In the genomic region with DNA sequence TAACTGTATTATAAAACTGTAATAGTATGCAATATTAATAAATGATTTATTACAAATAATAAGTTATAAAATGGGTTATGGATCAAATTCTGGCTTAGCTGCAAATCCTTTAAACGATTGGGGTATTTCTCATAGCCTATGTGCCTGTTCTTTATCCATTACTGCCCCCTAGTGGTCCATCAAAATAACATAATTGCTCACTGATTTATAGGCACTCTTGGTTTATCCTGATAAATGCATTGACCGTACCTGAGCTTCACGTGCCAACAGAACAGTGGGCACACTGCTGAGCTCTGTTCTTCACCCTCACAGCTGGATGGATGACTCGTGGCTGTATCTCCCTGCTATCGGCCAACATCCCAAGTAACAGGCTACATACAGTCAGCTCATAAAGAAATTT, we compare ENCODE assay signal across 9 mouse cellular contexts. TPM values are rescaled to one million over a fixed set of nuclear protein-coding genes. Genes with fewer than 3 reads are reported as not detected.
DNase-seq lines count a peak whose midpoint lies in the region; ATAC-seq and TF ChIP-seq lines count a peak whose summit lies in the region.
"Had no signal": no experiment of that assay in that cellular context is flagged by ENCODE, and none has a peak within 500 bp of the region (broad histone marks: within the 10 kb centered on the region; RNA-seq: fewer than 3 reads in every experiment).

No protein-coding gene starts in this region.

- H3K4me1 ChIP-seq in E14TG2a.4 (replicated peaks; ENCODE audit: low read depth, low read length), result no peaks in the 10 kb centered on the region
- peaks cover 4% of the 10 kb centered on the region for H3K4me1 ChIP-seq in hindbrain, embryonic 16.5 days (ENCODE audit: control insufficient read depth, insufficient read depth, low read depth, low read length)
- peaks cover 3% of the 10 kb centered on the region; the same call in 1 of the 2 replicates for H3K4me1 ChIP-seq in neural tube, embryonic 15.5 days

- intact Hi-C loops in gastrocnemius, postnatal 36 days (cut with DNase I), result loop anchor here (2.0 kb wide), 1 partner anchor 102 kb away; no protein-coding TSS in a partner anchor
- intact Hi-C loops in gastrocnemius, postnatal 14 days (cut with DNase I; ENCODE audit: low total_unique reads), result loop anchor here (10.0 kb wide), 1 partner anchor 100 kb away; no protein-coding TSS in a partner anchor

- no peak overlapping the region for H3K9ac ChIP-seq in hindbrain, embryonic 16.5 days (ENCODE audit: low read depth, low read length)
- no peak overlapping the region for H3K9ac ChIP-seq in neural tube, embryonic 15.5 days (replicated peaks)

- H3K9me3 ChIP-seq in E14TG2a.4 (ENCODE audit: low read length), result no peaks in the 10 kb centered on the region
- H3K9me3 ChIP-seq in hindbrain, embryonic 16.5 days (ENCODE audit: control insufficient read depth, low read length), result no peaks in the 10 kb centered on the region
- no peaks in the 10 kb centered on the region for H3K9me3 ChIP-seq in neural tube, embryonic 15.5 days (replicated peaks)

- peaks cover 3% of the 10 kb centered on the region; the same call in 1 of the 2 replicates for H3K27me3 ChIP-seq in E14TG2a.4 (ENCODE audit: insufficient read depth, low read length)
- H3K27me3 ChIP-seq in hindbrain, embryonic 16.5 days (replicated peaks; ENCODE audit: control insufficient read depth, insufficient read depth, low read length), result no peaks in the 10 kb centered on the region
- no peaks in the 10 kb centered on the region; the same call in 1 of the 2 replicates for H3K27me3 ChIP-seq in neural tube, embryonic 15.5 days (replicated peaks)

- no peaks in the 10 kb centered on the region for H3K36me3 ChIP-seq in E14TG2a.4 (ENCODE audit: insufficient read depth, low read length)
- no peaks in the 10 kb centered on the region for H3K36me3 ChIP-seq in hindbrain, embryonic 16.5 days (ENCODE audit: control insufficient read depth, insufficient read depth, low read length)
- H3K36me3 ChIP-seq in neural tube, embryonic 15.5 days, result no peaks in the 10 kb centered on the region

- peak; percentile 58 for TF ChIP-seq CTCF in E14TG2a.4 (conservative IDR thresholded peaks at IDR 0.05; ENCODE audit: low read length)

- H3K4me3 ChIP-seq in E14TG2a.4 (replicated peaks; ENCODE audit: low read length), result no peak overlapping the region
- H3K4me3 ChIP-seq in hindbrain, embryonic 16.5 days (ENCODE audit: low read length), result no peak overlapping the region
- no peak overlapping the region for H3K4me3 ChIP-seq in neural tube, embryonic 15.5 days (replicated peaks)

- peak; percentile 69 for DNase-seq in kidney, adult 9 months
- DNase-seq in kidney, postnatal 10 days, result no peak
- DNase-seq in brain, adult 2 months (ENCODE audit: low read depth, low spot score), result peak; percentile 72
- no peak for DNase-seq in gastrocnemius, postnatal 36 days
- DNase-seq in gastrocnemius, postnatal 14 days, result no peak

- H3K4me2 ChIP-seq in hindbrain, embryonic 16.5 days (ENCODE audit: low read length), result no peak overlapping the region
- no peak overlapping the region for H3K4me2 ChIP-seq in neural tube, embryonic 15.5 days

- ATAC-seq in hindbrain, embryonic 16.5 days, result peak; percentile 83
- ATAC-seq in neural tube, embryonic 15.5 days (ENCODE audit: low FRiP score), result peak; percentile 53; the same call in 1 of the 2 replicates

- WGBS in hindbrain, embryonic 16.5 days, result 17% methylated on average over 5 of the region's 5 CpGs
- WGBS in neural tube, embryonic 15.5 days, result 16% methylated on average over 5 of the region's 5 CpGs

- no peak overlapping the region for H3K27ac ChIP-seq in hindbrain, embryonic 16.5 days (ENCODE audit: low read depth, low read length)
- H3K27ac ChIP-seq in neural tube, embryonic 15.5 days (replicated peaks), result no peak overlapping the region

RNA-seq across cellular contexts. Expression of a gene that starts 7.5 kb away (rescaled TPM):
- polyA plus RNA-seq in hindbrain, embryonic 16.5 days (2015; fragmentation: Nextera tagmentation; extraction: Ambion mirVana), result 23.0 and 31.4 TPM in 2 replicates
- polyA plus RNA-seq in neural tube, embryonic 15.5 days (2015; fragmentation: Nextera tagmentation; extraction: Ambion mirVana), result 28.3 and 31.7 TPM in 2 replicates
- total RNA-seq in gastrocnemius, postnatal 36 days (2021), result 100 to 1,000 TPM; 294 to 317 TPM
- 100 to 1,000 TPM; 286 to 288 TPM for total RNA-seq in gastrocnemius, postnatal 14 days (2021)

RNA-seq across cellular contexts. Expression of a gene that starts 21.3 kb away (rescaled TPM):
- 5.3 and 7.6 TPM in 2 replicates for polyA plus RNA-seq in hindbrain, embryonic 16.5 days (2015; fragmentation: Nextera tagmentation; extraction: Ambion mirVana)
- polyA plus RNA-seq in neural tube, embryonic 15.5 days (2015; fragmentation: Nextera tagmentation; extraction: Ambion mirVana), result 5.6 and 9.6 TPM in 2 replicates
- 1 to 10 TPM; 5.7 to 8.4 TPM for total RNA-seq in gastrocnemius, postnatal 36 days (2021)
- total RNA-seq in gastrocnemius, postnatal 14 days (2021), result 10 to 100 TPM; 11.8 to 18.1 TPM

RNA-seq across cellular contexts. Expression of a gene that starts 53.3 kb away (rescaled TPM):
- 0.16 TPM in 1 of 2 replicates, not detected in the other for polyA plus RNA-seq in hindbrain, embryonic 16.5 days (2015; fragmentation: Nextera tagmentation; extraction: Ambion mirVana)
- polyA plus RNA-seq in neural tube, embryonic 15.5 days (2015; fragmentation: Nextera tagmentation; extraction: Ambion mirVana), result 0.17 TPM in 1 of 2 replicates, not detected in the other
- 10 to 100 TPM; 33.4 to 44.6 TPM for total RNA-seq in gastrocnemius, postnatal 36 days (2021)
- total RNA-seq in gastrocnemius, postnatal 14 days (2021), result 10 to 100 TPM in 1 of 2 experiments, 1 to 10 TPM in 1; 7.9 to 10.7 TPM
- polyA plus RNA-seq: spleen, adult 2 months had no signal

Comparison
In these comparisons a context has a peak if more than half of its experiments do, and no peak if none do; other contexts are left out.
1. DNase-seq: peak in kidney, adult 9 months (single experiment) and brain, adult 2 months (single experiment); none in kidney, postnatal 10 days (single experiment), gastrocnemius, postnatal 36 days (0 of 2) and gastrocnemius, postnatal 14 days (single experiment).